Mouse (Mus musculus) embryonic fibroblast, embryonic 13.5 days (primary cell): Measurements from ENCODE around the gene Spata20. TPM values are rescaled to one million over a fixed set of nuclear protein-coding genes. Genes with fewer than 3 reads are reported as not detected.

Source experiments
- H3K27ac ChIP-seq: 2 replicates; pipeline ENCODE4 v1.5.1; 2012; ENCODE audit warnings: low read length, control low read depth, inconsistent platforms; ENCODE audit not compliant: insufficient read depth
- H3K4me1 ChIP-seq: 2 replicates; pipeline ENCODE4 v1.6.1; 2011; ENCODE audit warnings: low read length; ENCODE audit not compliant: control insufficient read depth, insufficient read depth
- H3K4me3 ChIP-seq: 2 replicates; pipeline ENCODE4 v1.5.1; 2011; ENCODE audit warnings: mild to moderate bottlenecking, control low read depth, low read length; ENCODE audit not compliant: insufficient read depth
- CTCF ChIP-seq: IDR thresholded peaks from 2 replicates; pipeline ENCODE4 v1.5.1; 2011; ENCODE audit warnings: mild to moderate bottlenecking, control low read depth, low read length, moderate library complexity, borderline replicate concordance; ENCODE audit not compliant: insufficient read depth
- POLR2A ChIP-seq: IDR thresholded peaks from 2 replicates; pipeline ENCODE4 v1.6.1; 2011; ENCODE audit warnings: low read depth, mild to moderate bottlenecking, control low read depth, low read length, moderate library complexity
- polyA plus RNA-seq: library from polyadenylated mRNA; stranded (reverse); fragments of >200 nt; gene quantifications from 2 replicates; pipeline ENCODE4 v1.2.4, GENCODE M21; 2011; ENCODE audit warnings: low read depth; ENCODE audit not compliant: missing spikeins, insufficient read length

Spata20 gene
- polyA plus RNA-seq, 1 experiment: not detected

DNA sequence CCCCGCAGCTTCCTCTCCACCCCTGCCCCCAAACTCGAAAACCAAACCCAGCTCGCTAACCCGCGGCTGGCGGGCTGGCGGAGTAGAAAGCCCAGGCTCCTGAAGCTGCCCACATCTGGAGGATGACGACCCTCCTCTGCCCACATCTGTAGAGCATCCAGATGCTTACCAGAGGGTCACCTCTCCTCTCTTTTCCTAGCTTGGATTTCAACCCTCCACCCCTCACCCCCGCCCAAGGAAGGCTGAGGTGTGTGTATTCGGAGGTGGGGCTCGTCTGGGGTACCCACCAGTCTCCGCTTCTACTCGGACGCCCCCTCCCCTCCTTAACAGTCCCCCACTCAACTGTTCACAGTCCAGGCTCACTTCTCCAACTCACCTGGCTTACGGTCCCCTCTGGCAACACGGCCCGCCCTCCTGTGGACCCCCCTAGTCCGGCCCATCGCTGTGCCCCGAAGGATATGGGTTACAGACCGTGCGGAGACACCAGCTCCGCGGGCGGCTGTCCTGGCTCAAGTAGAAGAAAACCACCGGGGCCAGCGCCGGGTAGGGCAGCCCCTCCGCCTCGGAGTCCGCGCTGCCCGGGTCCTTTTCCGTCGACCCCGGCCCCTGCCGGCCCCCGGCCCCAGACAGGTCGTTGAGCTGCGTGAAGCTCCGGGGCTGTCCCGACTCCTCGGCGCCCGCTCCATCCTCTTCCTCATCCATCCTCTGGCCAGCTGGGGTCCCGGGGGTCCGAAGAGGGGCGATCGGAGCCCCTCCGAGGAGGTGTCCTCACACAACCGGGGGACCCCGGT is 12.9 kb downstream of the Spata20 start:
- Histone ChIP-seq H3K27ac (peak overlapping the region; percentile 29; the same call in 1 of the 2 replicates), H3K4me1 (peaks cover 5% of the 10 kb centered on the region), H3K4me3 (peak overlapping the region; percentile 46)
- TF ChIP-seq POLR2A: no peak
- no peak for TF ChIP-seq CTCF

DNA sequence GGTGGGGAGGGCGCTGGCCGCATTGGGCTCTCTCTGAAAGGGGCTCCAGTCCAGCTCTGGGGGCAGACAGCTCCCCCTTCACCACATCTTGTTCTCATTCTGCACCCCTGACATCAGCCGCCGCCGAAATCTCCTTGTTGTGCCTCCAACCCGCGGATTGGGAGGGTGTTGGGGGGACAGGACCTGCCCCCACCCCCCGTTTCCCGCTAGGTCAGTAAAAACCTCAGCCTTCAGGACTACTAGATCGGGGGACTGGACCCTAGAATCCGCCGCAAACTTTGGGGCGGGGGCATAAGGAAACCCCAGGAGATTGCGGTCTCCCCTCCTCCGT is 13.4 kb downstream of the Spata20 start:
- peak overlapping the region; percentile 29; the same call in 1 of the 2 replicates for H3K27ac ChIP-seq
- TF ChIP-seq POLR2A: no peak
- no peak for TF ChIP-seq CTCF
- peaks cover 5% of the 10 kb centered on the region for H3K4me1 ChIP-seq

GRCm38 (mm10) chr11:94471740-94472584 is 14.0 kb downstream of the Spata20 start:
- peaks cover 5% of the 10 kb centered on the region for H3K4me1 ChIP-seq
- no peak for TF ChIP-seq POLR2A
- no peak for TF ChIP-seq CTCF
- peak overlapping the region; percentile 46 for H3K4me3 ChIP-seq
- peak overlapping the region; percentile 29 for H3K27ac ChIP-seq

More for the DNA sequence above, 13.4 kb downstream of the Spata20 start:
- H3K4me3 ChIP-seq: peak overlapping the region; percentile 46

GRCm38 (mm10) chr11:94470391-94470790 is 15.6 kb downstream of the Spata20 start:
- peak overlapping the region; percentile 74 for H3K27ac ChIP-seq
- no peak for TF ChIP-seq CTCF
- TF ChIP-seq POLR2A: no peak
- no peak overlapping the region for H3K4me3 ChIP-seq
- peaks cover 5% of the 10 kb centered on the region for H3K4me1 ChIP-seq

DNA sequence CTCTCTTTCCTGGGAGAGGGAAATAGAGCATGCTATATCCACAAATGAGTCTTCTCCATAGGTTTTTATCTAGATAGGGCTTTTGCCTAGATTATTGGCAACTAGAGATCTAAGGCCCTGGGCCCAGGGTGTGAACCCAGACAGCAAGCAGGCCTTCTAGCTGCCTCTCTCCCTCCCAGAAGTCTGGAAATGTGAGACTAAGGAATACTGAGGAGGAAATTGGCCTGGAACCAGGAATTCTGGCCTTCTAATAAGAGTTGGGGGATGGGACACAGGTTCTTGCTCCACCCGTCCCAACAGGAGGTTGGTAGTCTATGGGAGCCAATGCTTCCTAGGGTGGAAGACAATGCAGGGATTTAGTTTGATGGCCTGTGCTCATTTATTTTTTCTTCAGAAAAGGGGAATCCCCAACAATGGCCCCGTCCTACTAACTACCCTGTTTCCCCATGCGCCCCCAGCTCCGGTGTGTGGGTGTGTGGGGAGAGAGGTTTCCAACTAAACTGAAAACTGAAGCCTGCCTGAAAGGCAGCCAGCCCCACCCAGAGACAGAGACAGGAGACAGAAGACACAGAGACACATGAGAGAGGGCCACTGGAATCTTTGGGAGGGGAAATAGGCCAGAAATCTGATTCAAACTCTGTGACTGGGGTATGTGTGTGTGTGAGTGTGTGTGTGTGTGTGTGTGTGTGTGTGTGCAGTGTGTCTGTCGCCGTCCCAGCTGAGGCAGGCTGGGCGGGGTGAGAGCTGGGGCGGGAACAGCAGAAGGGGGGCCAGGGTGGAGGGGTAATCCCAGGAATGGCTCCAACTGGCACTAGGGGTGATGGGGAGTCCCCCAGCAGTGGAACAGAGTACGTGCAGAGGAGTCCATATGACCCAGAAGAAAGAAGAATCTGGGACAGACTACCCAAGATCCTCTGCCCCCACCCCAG is 16.6 kb downstream of the Spata20 start:
- peak overlapping the region; percentile 74 for H3K27ac ChIP-seq
- H3K4me3 ChIP-seq: no peak overlapping the region
- TF ChIP-seq POLR2A (0 out of 2 replicates have a peak, but pooled peaks have one; percentile 19), CTCF (no peak)
- peaks cover 5% of the 10 kb centered on the region for H3K4me1 ChIP-seq

DNA sequence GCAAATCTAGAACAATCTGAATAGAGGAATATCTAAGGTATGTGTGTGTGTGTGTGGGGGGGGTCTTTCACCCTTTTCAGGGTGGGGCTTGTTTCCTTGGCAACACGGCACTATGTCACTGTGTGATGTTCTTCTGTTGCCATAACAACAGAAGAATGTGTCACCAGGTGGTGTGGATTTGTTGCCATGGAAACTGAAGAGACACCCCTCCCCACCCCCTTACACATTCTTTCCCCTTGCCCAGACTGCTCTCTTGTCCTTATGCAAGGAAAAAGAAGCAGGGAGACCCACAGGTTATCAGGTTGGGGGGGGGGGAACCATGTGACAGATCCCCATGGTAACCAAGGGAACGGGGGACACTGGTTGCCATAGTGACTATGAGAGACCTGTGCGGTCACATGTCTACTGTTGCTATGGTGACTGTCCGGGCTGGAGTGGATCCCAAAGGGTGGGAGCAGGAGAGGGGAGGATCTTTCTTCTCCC is 17.4 kb downstream of the Spata20 start:
- no peak overlapping the region for H3K4me3 ChIP-seq

GRCm38 (mm10) chr11:94466333-94466855 is 19.6 kb downstream of the Spata20 start:
- TF ChIP-seq CTCF (no peak), POLR2A (no peak)
- Histone ChIP-seq H3K27ac (no peak overlapping the region), H3K4me3 (no peak overlapping the region), H3K4me1 (peaks cover 5% of the 10 kb centered on the region)

More for the DNA sequence above, 17.4 kb downstream of the Spata20 start:
- TF ChIP-seq POLR2A: no peak
- no peak for TF ChIP-seq CTCF
- Histone ChIP-seq H3K27ac (peak overlapping the region; percentile 74), H3K4me1 (peaks cover 5% of the 10 kb centered on the region)

DNA sequence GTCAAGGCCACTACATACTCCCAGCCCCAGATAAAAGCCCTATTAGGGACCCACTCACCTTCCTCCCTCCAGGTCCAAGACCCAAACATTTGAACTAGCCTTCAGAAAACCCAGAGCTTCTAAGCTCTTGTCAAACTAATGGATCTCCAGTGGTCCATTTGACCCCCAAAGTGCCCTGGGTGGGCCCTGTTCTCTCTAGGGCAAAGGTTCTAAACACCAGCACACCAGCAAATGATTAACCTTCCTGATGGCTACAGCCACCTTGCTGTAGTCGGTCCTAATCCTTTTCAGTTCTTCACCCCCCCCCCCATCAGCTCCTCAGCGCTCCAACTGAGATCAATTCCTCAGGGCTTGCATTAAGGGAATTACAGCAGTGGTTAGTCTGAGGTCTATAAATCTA is 21.8 kb downstream of the Spata20 start:
- H3K4me1 ChIP-seq: peaks cover 4% of the 10 kb centered on the region
- no peak overlapping the region for H3K4me3 ChIP-seq
- TF ChIP-seq POLR2A (no peak), CTCF (no peak)
- H3K27ac ChIP-seq: no peak overlapping the region

GRCm38 (mm10) chr11:94461856-94462255 is 24.1 kb downstream of the Spata20 start:
- Histone ChIP-seq H3K4me1 (no peaks in the 10 kb centered on the region), H3K27ac (no peak overlapping the region)
- TF ChIP-seq POLR2A (no peak), CTCF (no peak)

More at GRCm38 (mm10) chr11:94461856-94462255, 24.1 kb downstream of the Spata20 start:
- no peak overlapping the region for H3K4me3 ChIP-seq
